Mouse (Mus musculus): ENCODE measurements at regions not wholly inside any gene's neighbourhood (a gene's known extent, or its start where the extent isn't known, plus 50 kb on each side); places are given as distances from the start of the nearest gene placed in this dataset.

- DNase-seq, result no peak
Measured at GRCm38 (mm10) chr13:97320756-97321155, 79.9 kb downstream of the Enc1 start.

GRCm38 (mm10) chr13:97320298-97320697, 79.4 kb downstream of the Enc1 start:
- DNase-seq, result no peak

GRCm38 (mm10) chr13:97317633-97318032, 76.7 kb downstream of the Enc1 start:
- DNase-seq, result no peak

- no peak for DNase-seq
Measured at GRCm38 (mm10) chr13:97312420-97313370, 71.8 kb downstream of the Enc1 start.

GRCm38 (mm10) chr13:97311340-97311739, 70.4 kb downstream of the Enc1 start:
- no peak for DNase-seq

GRCm38 (mm10) chr13:97310855-97311189, 69.9 kb downstream of the Enc1 start:
- no peak for DNase-seq

GRCm38 (mm10) chr13:97310186-97310854, 69.4 kb downstream of the Enc1 start:
- no peak for DNase-seq

GRCm38 (mm10) chr13:97309411-97309810, 68.5 kb downstream of the Enc1 start:
- peak; percentile 48 for DNase-seq

- DNase-seq, result no peak
Measured at GRCm38 (mm10) chr13:97308431-97308830, 67.5 kb downstream of the Enc1 start.

Data from thymus, postnatal 14 days (tissue).